Mouse (Mus musculus) embryonic facial prominence, embryonic 10.5 days (tissue): ENCODE measurements around the gene Tacstd2. TPM values are rescaled to one million over a fixed set of nuclear protein-coding genes. Genes with fewer than 3 reads are reported as not detected.
"Not testable (repeated sequence)": the region's sequence is repeated elsewhere in the genome, so short reads cannot be mapped to it uniquely, and the experiment has no call there.

ENCODE experiments used
- DNase-seq: peaks from one replicate; pipeline ENCODE4 v3.0.0-alpha.2; 2017; ENCODE audit warnings: low spot score
- H3K27ac ChIP-seq: fragments of 300-500 bp; sonication (generic); replicated peaks from 2 replicates; pipeline ENCODE4 v1.5.1; 2016; ENCODE audit warnings: mild to moderate bottlenecking
- H3K27me3 ChIP-seq: fragments of 300-500 bp; sonication (generic); replicated peaks from 2 replicates; pipeline ENCODE4 v1.6.1; 2016; ENCODE audit warnings: low read depth, mild to moderate bottlenecking; ENCODE audit not compliant: poor library complexity, severe bottlenecking
- H3K36me3 ChIP-seq: fragments of 300-500 bp; sonication (generic); replicated peaks from 2 replicates; pipeline ENCODE4 v1.6.1; 2016; ENCODE audit warnings: mild to moderate bottlenecking, moderate library complexity
- H3K4me1 ChIP-seq: fragments of 300-500 bp; sonication (generic); 2 replicates; pipeline ENCODE4 v1.6.1; 2016
- H3K4me3 ChIP-seq: fragments of 300-500 bp; sonication (generic); 2 replicates; pipeline ENCODE4 v1.5.1; 2016; ENCODE audit warnings: mild to moderate bottlenecking, moderate library complexity
- H3K9me3 ChIP-seq: fragments of 300-500 bp; sonication (generic); 2 replicates; pipeline ENCODE4 v1.6.1; 2016; ENCODE audit warnings: mild to moderate bottlenecking
- WGBS: fragments of 180-500 bp; shearing (Covaris S2); methylation state at CpG from one replicate; pipeline ENCODE4 v1.1.7; 2016; 5-methylcytosine and 5-hydroxymethylcytosine counted together
- polyA plus RNA-seq: library from polyadenylated mRNA; unstranded; fragments of >200 nt; fragmentation: Nextera tagmentation; extraction: Ambion mirVana; gene quantifications from 2 replicates; pipeline ENCODE4 v1.2.1, GENCODE M21; 2016

Gene Tacstd2
- 6.7 and 9.8 TPM in 2 replicates for polyA plus RNA-seq

- DNase-seq = no peak
- Histone ChIP-seq H3K27me3 (peaks cover 65% of the 10 kb centered on the region), H3K4me1 (peaks cover 28% of the 10 kb centered on the region), H3K27ac (peak within 1 kb of the TSS; percentile 10; the same call in 1 of the 2 replicates), H3K9me3 (no peaks in the 10 kb centered on the region), H3K36me3 (no peaks in the 10 kb centered on the region), H3K4me3 (peak within 1 kb of the TSS; percentile 59)
- 1% methylated on average over 8 of the region's 8 CpGs for WGBS
Observed at GRCm38 (mm10) chr6:67535777-67536054, at the start of gene Tacstd2. TSS of gene Tacstd2 (minus strand) at chr6:67535796.

DNA sequence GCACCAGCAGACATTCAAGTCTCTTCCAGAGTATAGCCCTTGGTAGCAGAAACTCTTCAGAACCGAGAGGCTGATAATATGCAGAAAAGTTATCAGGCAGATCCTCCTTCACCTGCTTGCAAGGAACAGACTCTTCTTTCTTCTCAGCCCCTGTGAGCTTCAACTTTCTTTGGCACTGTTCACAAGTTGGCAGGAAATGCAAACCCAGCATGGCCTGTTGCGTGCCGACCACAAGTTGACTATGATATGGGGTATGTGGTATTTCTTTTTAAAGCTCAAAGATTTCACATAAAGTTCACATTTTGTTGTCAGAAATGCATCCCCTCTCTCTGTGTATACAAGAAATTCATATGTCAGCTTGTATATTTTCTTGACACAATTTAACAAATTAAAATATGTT, 30.7 kb upstream of the Tacstd2 start:
- H3K4me3 ChIP-seq = no peak overlapping the region
- H3K4me1 ChIP-seq = no peaks in the 10 kb centered on the region
- H3K9me3 ChIP-seq = no peaks in the 10 kb centered on the region
- no peak overlapping the region for H3K27ac ChIP-seq
- no peaks in the 10 kb centered on the region for H3K36me3 ChIP-seq
- H3K27me3 ChIP-seq = no peaks in the 10 kb centered on the region
- 93% methylated on average over 3 of the region's 3 CpGs for WGBS
- no peak for DNase-seq

- Histone ChIP-seq H3K36me3 (no peaks in the 10 kb centered on the region), H3K4me1 (no peaks in the 10 kb centered on the region), H3K27me3 (no peaks in the 10 kb centered on the region), H3K27ac (no peak overlapping the region), H3K4me3 (no peak overlapping the region), H3K9me3 (no peaks in the 10 kb centered on the region)
- DNase-seq = no peak
Observed at GRCm38 (mm10) chr6:67555376-67555775, 19.8 kb upstream of the Tacstd2 start.

- no peaks in the 10 kb centered on the region for H3K36me3 ChIP-seq
Observed at GRCm38 (mm10) chr6:67549550-67549949, 14.0 kb upstream of the Tacstd2 start.

DNA sequence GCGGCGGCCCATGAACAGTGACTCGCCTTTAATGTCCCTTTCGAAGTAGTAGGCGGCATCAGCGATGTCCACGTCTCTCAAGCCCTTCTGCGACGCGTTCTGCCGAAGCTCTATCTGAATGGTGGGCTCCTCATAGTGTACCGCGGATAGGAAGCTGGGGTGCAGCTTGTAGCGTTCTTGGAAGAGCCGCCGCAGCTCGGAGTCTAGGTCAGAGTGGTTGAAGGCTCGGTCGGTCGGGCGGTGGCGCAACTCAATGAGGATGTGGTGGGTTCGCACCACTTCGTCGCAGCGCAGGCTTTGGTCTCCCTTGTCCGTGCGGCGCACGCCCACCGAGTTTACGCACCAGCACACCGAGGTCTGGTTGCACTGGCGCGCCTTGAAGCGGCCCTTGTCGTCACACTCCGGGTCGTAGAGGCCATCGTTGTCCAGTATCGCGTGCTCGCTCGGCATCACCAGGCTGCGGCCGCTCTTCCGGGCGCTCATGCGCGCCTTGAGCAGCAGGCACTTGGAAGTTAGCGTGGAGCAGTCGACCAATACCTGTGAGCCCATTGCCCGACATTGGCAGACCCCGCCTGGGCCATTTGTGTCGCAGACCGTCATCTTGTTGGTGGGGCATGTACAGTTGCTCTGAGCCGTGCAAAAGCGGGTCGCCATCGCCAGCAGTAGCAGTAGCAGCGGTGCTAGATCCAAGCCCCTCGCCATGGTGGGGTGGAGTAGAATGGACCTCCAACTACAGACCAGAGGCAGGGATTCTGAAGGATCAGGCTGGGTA, 405 bp downstream of the Tacstd2 start:
- Histone ChIP-seq H3K9me3 (no peaks in the 10 kb centered on the region), H3K27ac (peak overlapping the region; percentile 10; the same call in 1 of the 2 replicates), H3K36me3 (no peaks in the 10 kb centered on the region), H3K4me1 (peaks cover 28% of the 10 kb centered on the region), H3K27me3 (peaks cover 71% of the 10 kb centered on the region), H3K4me3 (peak overlapping the region; percentile 59)
- DNase-seq = peak; percentile 65
- WGBS = under 1% methylated on average over 62 of the region's 62 CpGs

More at GRCm38 (mm10) chr6:67549550-67549949, 14.0 kb upstream of the Tacstd2 start:
- DNase-seq = no peak
- no peaks in the 10 kb centered on the region for H3K9me3 ChIP-seq
- H3K27me3 ChIP-seq = no peaks in the 10 kb centered on the region
- 11% methylated on average over 1 of the region's 1 CpGs for WGBS
- H3K4me1 ChIP-seq = no peaks in the 10 kb centered on the region
- H3K4me3 ChIP-seq = no peak overlapping the region
- no peak overlapping the region for H3K27ac ChIP-seq

- Histone ChIP-seq H3K4me1 (peaks cover 28% of the 10 kb centered on the region), H3K4me3 (peak overlapping the region; percentile 59), H3K27ac (no peak overlapping the region; the same call in 1 of the 2 replicates), H3K36me3 (no peaks in the 10 kb centered on the region), H3K9me3 (no peaks in the 10 kb centered on the region), H3K27me3 (peaks cover 72% of the 10 kb centered on the region)
- 6% methylated on average over 31 of the region's 31 CpGs for WGBS
- DNase-seq = peak; percentile 28
Observed at GRCm38 (mm10) chr6:67534191-67535004, 1.2 kb downstream of the Tacstd2 start.

GRCm38 (mm10) chr6:67532665-67533440, 2.7 kb downstream of the Tacstd2 start:
- Histone ChIP-seq H3K4me3 (peak overlapping the region; percentile 50), H3K9me3 (no peaks in the 10 kb centered on the region), H3K27ac (0 out of 2 replicates have a peak overlapping the region, but pooled peaks have one; percentile 44), H3K4me1 (peaks cover 28% of the 10 kb centered on the region), H3K27me3 (peaks cover 72% of the 10 kb centered on the region), H3K36me3 (no peaks in the 10 kb centered on the region)
- DNase-seq = peak; percentile 80
- 7% methylated on average over 29 of the region's 29 CpGs for WGBS

DNA sequence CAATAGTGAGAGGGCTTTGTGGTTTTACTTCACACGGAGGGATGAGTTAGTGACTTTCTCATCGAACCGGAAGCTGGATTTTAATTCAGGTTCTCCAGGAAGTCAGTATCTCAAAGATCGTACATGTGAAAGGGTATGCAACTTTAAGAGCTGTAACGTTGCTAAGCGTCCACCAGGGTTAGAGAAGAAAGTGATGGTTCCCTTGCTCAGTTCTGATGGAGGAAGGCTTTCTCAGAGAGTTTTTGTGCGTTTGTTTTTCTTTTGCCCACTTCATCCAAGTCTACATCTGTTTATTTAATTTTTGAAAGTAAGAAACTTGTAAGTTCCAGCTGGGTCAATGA, 3.8 kb downstream of the Tacstd2 start:
- peaks cover 67% of the 10 kb centered on the region for H3K27me3 ChIP-seq
- WGBS = 64% methylated on average over 7 of the region's 7 CpGs

GRCm38 (mm10) chr6:67530992-67531821, 4.4 kb downstream of the Tacstd2 start:
- no peak overlapping the region for H3K4me3 ChIP-seq
- DNase-seq = peak; percentile 24
- WGBS = 56% methylated on average over 9 of the region's 9 CpGs

More for the DNA sequence above, 3.8 kb downstream of the Tacstd2 start:
- Histone ChIP-seq H3K4me3 (no peak overlapping the region), H3K36me3 (no peaks in the 10 kb centered on the region), H3K9me3 (no peaks in the 10 kb centered on the region), H3K27ac (no peak overlapping the region), H3K4me1 (peaks cover 28% of the 10 kb centered on the region)
- no peak for DNase-seq

GRCm38 (mm10) chr6:67526356-67526755, 9.2 kb downstream of the Tacstd2 start:
- H3K36me3 ChIP-seq = no peaks in the 10 kb centered on the region
- H3K27me3 ChIP-seq = peaks cover 13% of the 10 kb centered on the region
- 87% methylated on average over 5 of the region's 5 CpGs for WGBS
- no peaks in the 10 kb centered on the region for H3K9me3 ChIP-seq
- no peaks in the 10 kb centered on the region for H3K4me1 ChIP-seq
- DNase-seq = no peak
- H3K4me3 ChIP-seq = no peak overlapping the region
- no peak overlapping the region for H3K27ac ChIP-seq

More at GRCm38 (mm10) chr6:67530992-67531821, 4.4 kb downstream of the Tacstd2 start:
- Histone ChIP-seq H3K4me1 (peaks cover 28% of the 10 kb centered on the region), H3K27me3 (peaks cover 62% of the 10 kb centered on the region), H3K36me3 (no peaks in the 10 kb centered on the region), H3K27ac (no peak overlapping the region), H3K9me3 (no peaks in the 10 kb centered on the region)

DNA sequence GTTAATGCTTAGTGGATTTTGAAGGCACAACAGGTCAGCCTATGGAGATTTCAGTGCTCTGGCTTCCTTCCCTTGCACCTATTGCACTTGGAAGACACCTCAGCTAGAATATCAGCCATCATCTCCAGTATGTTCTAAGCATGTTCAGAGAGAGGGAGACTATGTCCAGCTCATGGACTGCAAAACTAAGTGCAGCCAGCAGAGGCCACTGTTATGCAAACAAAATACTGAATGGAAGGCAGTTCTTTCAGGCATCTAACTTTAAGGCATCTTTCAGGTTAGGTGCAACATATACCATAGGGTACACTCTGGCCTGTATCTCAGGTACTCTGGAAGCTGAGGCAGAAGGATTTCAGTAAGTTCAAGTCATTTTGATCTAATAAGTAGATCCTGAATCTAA, 24.8 kb downstream of the Tacstd2 start:
- Histone ChIP-seq H3K27ac (no peak overlapping the region), H3K4me3 (no peak overlapping the region), H3K36me3 (no peaks in the 10 kb centered on the region), H3K9me3 (no peaks in the 10 kb centered on the region), H3K4me1 (no peaks in the 10 kb centered on the region), H3K27me3 (no peaks in the 10 kb centered on the region)
- peak; percentile 38 for DNase-seq

GRCm38 (mm10) chr6:67501938-67502337, 33.7 kb downstream of the Tacstd2 start:
- not testable (repeated sequence) for H3K36me3 ChIP-seq, DNase-seq, H3K4me1 ChIP-seq, H3K27ac ChIP-seq, H3K27me3 ChIP-seq, H3K4me3 ChIP-seq, H3K9me3 ChIP-seq
- WGBS = 97% methylated on average over 2 of the region's 6 CpGs
